Mouse (Mus musculus) adrenal gland, postnatal 4 days (tissue): ENCODE measurements around the gene Nfatc2. TPM values are rescaled to one million over a fixed set of nuclear protein-coding genes. Genes with fewer than 3 reads are reported as not detected.

ENCODE experiments used
- DNase-seq, 2 experiments: peaks; one replicate each; pipeline ENCODE4 v3.0.0; 2021 to 2022; ENCODE audit warnings: low spot score in 2 of 2, mixed read lengths in 2 of 2
- total RNA-seq, 2 experiments: library from RNA; stranded (reverse); gene quantifications; 2 replicates each; pipeline ENCODE4 v1.2.3; 2021

Gene Nfatc2
- total RNA-seq, 2 experiments from 2014 or later: 4.4 to 5.0 TPM

GRCm38 (mm10) chr2:168579601-168580130, 21.8 kb downstream of the Nfatc2 start:
- DNase-seq: no peak

- no peak for DNase-seq
Measured at GRCm38 (mm10) chr2:168579109-168579508, 22.3 kb downstream of the Nfatc2 start.

GRCm38 (mm10) chr2:168578132-168578531, 23.3 kb downstream of the Nfatc2 start:
- DNase-seq: no peak

- no peak for DNase-seq
Measured at GRCm38 (mm10) chr2:168577381-168577780, 24.1 kb downstream of the Nfatc2 start.

GRCm38 (mm10) chr2:168575834-168576233, 25.6 kb downstream of the Nfatc2 start:
- DNase-seq: no peak

GRCm38 (mm10) chr2:168574934-168575333, 26.5 kb downstream of the Nfatc2 start:
- no peak for DNase-seq

GRCm38 (mm10) chr2:168573866-168574265, 27.6 kb downstream of the Nfatc2 start:
- DNase-seq: no peak

- no peak for DNase-seq
Measured at GRCm38 (mm10) chr2:168571241-168571640, 30.2 kb downstream of the Nfatc2 start.

- DNase-seq: no peak
Measured at GRCm38 (mm10) chr2:168565538-168566253, 35.8 kb downstream of the Nfatc2 start.

GRCm38 (mm10) chr2:168563184-168563583, 38.3 kb downstream of the Nfatc2 start:
- no peak for DNase-seq

GRCm38 (mm10) chr2:168557035-168557434, 44.4 kb downstream of the Nfatc2 start:
- no peak for DNase-seq

- DNase-seq: no peak
Measured at GRCm38 (mm10) chr2:168555897-168556670, 45.4 kb downstream of the Nfatc2 start.

- no peak for DNase-seq
Measured at GRCm38 (mm10) chr2:168553541-168553961, 47.9 kb downstream of the Nfatc2 start.

GRCm38 (mm10) chr2:168552405-168552804, 49.1 kb downstream of the Nfatc2 start:
- no peak for DNase-seq

GRCm38 (mm10) chr2:168551218-168551617, 50.2 kb downstream of the Nfatc2 start:
- DNase-seq: no peak

- DNase-seq: no peak
Measured at GRCm38 (mm10) chr2:168549326-168549725, 52.1 kb downstream of the Nfatc2 start.

- no peak for DNase-seq
Measured at GRCm38 (mm10) chr2:168548008-168548407, 53.4 kb downstream of the Nfatc2 start.

- DNase-seq: no peak
Measured at GRCm38 (mm10) chr2:168545901-168546557, 55.4 kb downstream of the Nfatc2 start.

GRCm38 (mm10) chr2:168544102-168544501, 57.4 kb downstream of the Nfatc2 start:
- DNase-seq: peak in 1 of 2 experiments; percentile 41

- DNase-seq: no peak
Measured at GRCm38 (mm10) chr2:168543026-168543425, 58.4 kb downstream of the Nfatc2 start.

- no peak for DNase-seq
Measured at GRCm38 (mm10) chr2:168541223-168541622, 60.2 kb downstream of the Nfatc2 start.
